Mouse (Mus musculus): ENCODE data around the gene Cyp46a1.

- TF ChIP-seq CTCF (IDR thresholded peaks at IDR 0.05), result no peak
- TF ChIP-seq EP300 (IDR thresholded peaks at IDR 0.05), result no peak
Measured at GRCm38 (mm10) chr12:108393637-108394036, 59.5 kb downstream of the Cyp46a1 start.
